Mouse (Mus musculus): ENCODE measurements around the gene Magi2. TPM values are rescaled to one million over a fixed set of nuclear protein-coding genes. Genes with fewer than 3 reads are reported as not detected.

The Magi2 gene
- polyA plus RNA-seq, 1 experiment from 2014 or later = 22.3 TPM

- no peaks in the 10 kb centered on the region for H3K27me3 ChIP-seq
- no peak overlapping the region for H3K4me2 ChIP-seq
- no peaks in the 10 kb centered on the region for H3K9me3 ChIP-seq
- no peak overlapping the region for H3K4me3 ChIP-seq (replicated peaks)
- no peak overlapping the region for H3K27ac ChIP-seq
- WGBS = 86% methylated on average over 8 of the region's 8 CpGs
- H3K4me1 ChIP-seq = no peaks in the 10 kb centered on the region
- H3K36me3 ChIP-seq (replicated peaks) = no peaks in the 10 kb centered on the region
- no peak overlapping the region for H3K9ac ChIP-seq
- no peak for ATAC-seq (ENCODE audit: low FRiP score)
These were observed 1076.5 kb downstream of the Magi2 start for GRCm38 (mm10) chr5:20303056-20303965.

GRCm38 (mm10) chr5:20320970-20321369 is 1094.1 kb downstream of the Magi2 start:
- H3K9me3 ChIP-seq = no peaks in the 10 kb centered on the region
- ATAC-seq (ENCODE audit: low FRiP score) = no peak
- H3K36me3 ChIP-seq (replicated peaks) = no peaks in the 10 kb centered on the region
- 91% methylated on average over 2 of the region's 2 CpGs for WGBS
- H3K4me1 ChIP-seq = no peaks in the 10 kb centered on the region
- no peak overlapping the region for H3K9ac ChIP-seq
- no peak overlapping the region for H3K27ac ChIP-seq
- no peak overlapping the region for H3K4me2 ChIP-seq
- no peak overlapping the region for H3K4me3 ChIP-seq (replicated peaks)
- H3K27me3 ChIP-seq = no peaks in the 10 kb centered on the region

- no peaks in the 10 kb centered on the region for H3K36me3 ChIP-seq (replicated peaks)
- no peak overlapping the region for H3K4me3 ChIP-seq (replicated peaks)
- no peaks in the 10 kb centered on the region for H3K27me3 ChIP-seq
- H3K27ac ChIP-seq = no peak overlapping the region
- no peaks in the 10 kb centered on the region for H3K9me3 ChIP-seq
- no peak for ATAC-seq (ENCODE audit: low FRiP score)
- no peak overlapping the region for H3K4me2 ChIP-seq
- H3K4me1 ChIP-seq = no peaks in the 10 kb centered on the region
- WGBS = 39% methylated on average over 2 of the region's 2 CpGs
- H3K9ac ChIP-seq = no peak overlapping the region
These were observed 1098.5 kb downstream of the Magi2 start for GRCm38 (mm10) chr5:20325290-20325689.

- Histone ChIP-seq H3K4me3 (replicated peaks) (no peak overlapping the region), H3K9ac (no peak overlapping the region), H3K36me3 (replicated peaks) (no peaks in the 10 kb centered on the region), H3K9me3 (no peaks in the 10 kb centered on the region), H3K27ac (no peak overlapping the region), H3K4me1 (no peaks in the 10 kb centered on the region), H3K4me2 (no peak overlapping the region), H3K27me3 (no peaks in the 10 kb centered on the region)
- ATAC-seq (ENCODE audit: low FRiP score) = no peak
- 76% methylated on average over 1 of the region's 1 CpGs for WGBS
These were observed 1102.1 kb downstream of the Magi2 start for GRCm38 (mm10) chr5:20328901-20329300.

- H3K9ac ChIP-seq = no peak overlapping the region
- no peaks in the 10 kb centered on the region for H3K9me3 ChIP-seq
- H3K36me3 ChIP-seq (replicated peaks) = no peaks in the 10 kb centered on the region
- no peaks in the 10 kb centered on the region for H3K4me1 ChIP-seq
- WGBS = 83% methylated on average over 3 of the region's 3 CpGs
- ATAC-seq (ENCODE audit: low FRiP score) = no peak
- no peak overlapping the region for H3K27ac ChIP-seq
- H3K27me3 ChIP-seq = no peaks in the 10 kb centered on the region
- no peak overlapping the region for H3K4me3 ChIP-seq (replicated peaks)
- H3K4me2 ChIP-seq = no peak overlapping the region
These were observed 1103.2 kb downstream of the Magi2 start for GRCm38 (mm10) chr5:20330025-20330424.

- Histone ChIP-seq H3K27me3 (no peaks in the 10 kb centered on the region), H3K4me3 (replicated peaks) (no peak overlapping the region)
- WGBS = 88% methylated on average over 4 of the region's 4 CpGs
These were observed 1105.7 kb downstream of the Magi2 start for GRCm38 (mm10) chr5:20332574-20332973.

GRCm38 (mm10) chr5:20334549-20334948 is 1107.7 kb downstream of the Magi2 start:
- H3K36me3 ChIP-seq (replicated peaks) = no peaks in the 10 kb centered on the region
- H3K27ac ChIP-seq = no peak overlapping the region
- ATAC-seq (ENCODE audit: low FRiP score) = no peak
- H3K9ac ChIP-seq = no peak overlapping the region
- no peaks in the 10 kb centered on the region for H3K4me1 ChIP-seq
- H3K4me2 ChIP-seq = no peak overlapping the region
- H3K4me3 ChIP-seq (replicated peaks) = no peak overlapping the region
- H3K9me3 ChIP-seq = no peaks in the 10 kb centered on the region
- H3K27me3 ChIP-seq = no peaks in the 10 kb centered on the region

More at GRCm38 (mm10) chr5:20332574-20332973, 1105.7 kb downstream of the Magi2 start:
- no peak overlapping the region for H3K27ac ChIP-seq
- no peak overlapping the region for H3K9ac ChIP-seq
- no peak for ATAC-seq (ENCODE audit: low FRiP score)
- H3K36me3 ChIP-seq (replicated peaks) = no peaks in the 10 kb centered on the region
- H3K4me1 ChIP-seq = no peaks in the 10 kb centered on the region
- no peaks in the 10 kb centered on the region for H3K9me3 ChIP-seq
- no peak overlapping the region for H3K4me2 ChIP-seq

- no peak for ATAC-seq (ENCODE audit: low FRiP score)
- H3K4me1 ChIP-seq = no peaks in the 10 kb centered on the region
- H3K9me3 ChIP-seq = no peaks in the 10 kb centered on the region
- H3K9ac ChIP-seq = no peak overlapping the region
- no peak overlapping the region for H3K27ac ChIP-seq
- no peak overlapping the region for H3K4me2 ChIP-seq
- no peak overlapping the region for H3K4me3 ChIP-seq (replicated peaks)
- 95% methylated on average over 8 of the region's 8 CpGs for WGBS
- H3K27me3 ChIP-seq = no peaks in the 10 kb centered on the region
- H3K36me3 ChIP-seq (replicated peaks) = no peaks in the 10 kb centered on the region
These were observed 1126.1 kb downstream of the Magi2 start for GRCm38 (mm10) chr5:20352941-20353340.

GRCm38 (mm10) chr5:20358437-20358836 is 1131.6 kb downstream of the Magi2 start:
- H3K9ac ChIP-seq = no peak overlapping the region
- no peaks in the 10 kb centered on the region for H3K27me3 ChIP-seq
- no peak overlapping the region for H3K27ac ChIP-seq
- ATAC-seq (ENCODE audit: low FRiP score) = no peak
- peaks cover 8% of the 10 kb centered on the region for H3K4me1 ChIP-seq
- no peak overlapping the region for H3K4me3 ChIP-seq (replicated peaks)
- no peaks in the 10 kb centered on the region for H3K36me3 ChIP-seq (replicated peaks)
- WGBS = 51% methylated on average over 5 of the region's 5 CpGs
- H3K4me2 ChIP-seq = no peak overlapping the region
- no peaks in the 10 kb centered on the region for H3K9me3 ChIP-seq

- Histone ChIP-seq H3K9me3 (no peaks in the 10 kb centered on the region), H3K36me3 (replicated peaks) (no peaks in the 10 kb centered on the region), H3K4me2 (no peak overlapping the region), H3K9ac (no peak overlapping the region), H3K4me1 (peaks cover 8% of the 10 kb centered on the region), H3K4me3 (replicated peaks) (no peak overlapping the region), H3K27me3 (no peaks in the 10 kb centered on the region), H3K27ac (no peak overlapping the region)
- WGBS = 19% methylated on average over 3 of the region's 3 CpGs
- ATAC-seq (ENCODE audit: low FRiP score) = no peak
These were observed 1132.2 kb downstream of the Magi2 start for GRCm38 (mm10) chr5:20359021-20359420.

- no peak for ATAC-seq (ENCODE audit: low FRiP score)
- peaks cover 8% of the 10 kb centered on the region for H3K4me1 ChIP-seq
- no peak overlapping the region for H3K4me2 ChIP-seq
- WGBS = 94% methylated on average over 3 of the region's 3 CpGs
- no peaks in the 10 kb centered on the region for H3K27me3 ChIP-seq
- H3K9me3 ChIP-seq = no peaks in the 10 kb centered on the region
- no peak overlapping the region for H3K27ac ChIP-seq
- H3K9ac ChIP-seq = no peak overlapping the region
- H3K4me3 ChIP-seq (replicated peaks) = no peak overlapping the region
- no peaks in the 10 kb centered on the region for H3K36me3 ChIP-seq (replicated peaks)
These were observed 1135.3 kb downstream of the Magi2 start for GRCm38 (mm10) chr5:20362154-20362553.

GRCm38 (mm10) chr5:20363216-20363615 is 1136.4 kb downstream of the Magi2 start:
- Histone ChIP-seq H3K9ac (no peak overlapping the region), H3K4me1 (peaks cover 8% of the 10 kb centered on the region), H3K4me2 (no peak overlapping the region), H3K36me3 (replicated peaks) (no peaks in the 10 kb centered on the region), H3K27ac (no peak overlapping the region), H3K9me3 (no peaks in the 10 kb centered on the region), H3K4me3 (replicated peaks) (no peak overlapping the region), H3K27me3 (no peaks in the 10 kb centered on the region)
- 71% methylated on average over 5 of the region's 5 CpGs for WGBS
- no peak for ATAC-seq (ENCODE audit: low FRiP score)

- Histone ChIP-seq H3K36me3 (replicated peaks) (no peaks in the 10 kb centered on the region), H3K4me1 (no peaks in the 10 kb centered on the region), H3K4me2 (no peak overlapping the region), H3K9me3 (no peaks in the 10 kb centered on the region), H3K4me3 (replicated peaks) (no peak overlapping the region), H3K9ac (no peak overlapping the region), H3K27ac (no peak overlapping the region), H3K27me3 (no peaks in the 10 kb centered on the region)
- WGBS = 85% methylated on average over 1 of the region's 1 CpGs
- no peak for ATAC-seq (ENCODE audit: low FRiP score)
These were observed 1146.8 kb downstream of the Magi2 start for GRCm38 (mm10) chr5:20373586-20373985.
